Mouse (Mus musculus) leukemia stem cell, adult 10-12 weeks (primary cell): ENCODE measurements around the gene Cd248. TPM values are rescaled to one million over a fixed set of nuclear protein-coding genes. Genes with fewer than 3 reads are reported as not detected.

Source experiments
- polyA plus RNA-seq: library from polyadenylated mRNA; stranded (reverse); fragments of >175 nt; gene quantifications from 2 replicates; pipeline ENCODE4 v1.2.3, GENCODE M21; 2012; ENCODE audit warnings: low replicate concordance

The Cd248 gene
- 4.3 and 7.0 TPM in 2 replicates for polyA plus RNA-seq

GRCm38 (mm10) chr19:5067867-5068569 is at the start of gene Cd248:
Gene Cd248, plus strand, starts transcription at chr19:5068078.

GRCm38 (mm10) chr19:5023621-5024479 is 44.0 kb upstream of the Cd248 start, which contains the start of gene Slc29a2:
Gene Slc29a2, plus strand, starts transcription at chr19:5023860.

GRCm38 (mm10) chr19:5038709-5039156 is 29.1 kb upstream of the Cd248 start, which contains the start of the genes B4gat1 and AC124502.3:
Gene B4gat1, plus strand, starts transcription at chr19:5038826.
Gene AC124502.3, plus strand, starts transcription at chr19:5038891.

GRCm38 (mm10) chr19:5040862-5041523 is 26.9 kb upstream of the Cd248 start, which contains the start of gene Brms1:
Gene Brms1, plus strand, starts transcription at chr19:5041354.

GRCm38 (mm10) chr19:5050047-5050905 is 17.6 kb upstream of the Cd248 start, which contains the start of gene Rin1:
Gene Rin1, plus strand, starts transcription at chr19:5050481.

GRCm38 (mm10) chr19:5085145-5085863 is 17.4 kb downstream of the Cd248 start, which contains the start of gene Tmem151a:
Gene Tmem151a, minus strand, starts transcription at chr19:5085531.

GRCm38 (mm10) chr19:5087884-5088728 is 20.2 kb downstream of the Cd248 start, which contains the start of gene Yif1a:
Gene Yif1a, plus strand, starts transcription at chr19:5088538.

GRCm38 (mm10) chr19:5098363-5099143 is 30.7 kb downstream of the Cd248 start, which contains the start of gene Cnih2:
Gene Cnih2, minus strand, starts transcription at chr19:5098521.

GRCm38 (mm10) chr19:5106731-5107191 is 38.9 kb downstream of the Cd248 start, which contains the start of gene Rab1b:
Gene Rab1b, minus strand, starts transcription at chr19:5107072.

GRCm38 (mm10) chr19:5118384-5118698 is 50.5 kb downstream of the Cd248 start, which contains the start of gene Klc2:
Gene Klc2, minus strand, starts transcription at chr19:5118560.

Other genes starting within 250 kb of the Cd248 start
- 21.4 and 110 TPM in 2 replicates for gene Ccs, start 228.7 kb upstream of the Cd248 start, polyA plus RNA-seq
- gene Ccdc87, start 228.7 kb upstream of the Cd248 start, polyA plus RNA-seq, result not detected in 2 replicates
- gene Ctsf, start 212.9 kb upstream of the Cd248 start, polyA plus RNA-seq, result 17.8 and 31.5 TPM in 2 replicates
- 0.37 and 0.66 TPM in 2 replicates for gene Actn3, start 190.2 kb upstream of the Cd248 start, polyA plus RNA-seq
- 5.1 and 6.1 TPM in 2 replicates for gene Zdhhc24, start 189.4 kb upstream of the Cd248 start, polyA plus RNA-seq
- gene Bbs1, start 161.4 kb upstream of the Cd248 start, polyA plus RNA-seq, result 4.4 and 8.3 TPM in 2 replicates
- 49.7 and 54.1 TPM in 2 replicates for gene Dpp3, start 139.8 kb upstream of the Cd248 start, polyA plus RNA-seq
- 0.11 and 0.36 TPM in 2 replicates for gene Peli3, start 125.0 kb upstream of the Cd248 start, polyA plus RNA-seq
- gene Mrpl11, start 105.9 kb upstream of the Cd248 start, polyA plus RNA-seq, result 41.9 and 74.6 TPM in 2 replicates
- gene Npas4, start 77.8 kb upstream of the Cd248 start, polyA plus RNA-seq, result 0.14 and 0.37 TPM in 2 replicates
- gene Slc29a2, start 44.2 kb upstream of the Cd248 start, polyA plus RNA-seq, result 3.2 and 6.6 TPM in 2 replicates
- gene B4gat1, start 29.3 kb upstream of the Cd248 start, polyA plus RNA-seq, result 6.5 TPM in 2 replicates
- gene AC124502.3, start 29.2 kb upstream of the Cd248 start, polyA plus RNA-seq, result not detected in 2 replicates
- 29.9 and 97.0 TPM in 2 replicates for gene Brms1, start 26.7 kb upstream of the Cd248 start, polyA plus RNA-seq
- 0.43 and 0.90 TPM in 2 replicates for gene Rin1, start 17.6 kb upstream of the Cd248 start, polyA plus RNA-seq
- gene Tmem151a, start 17.5 kb downstream of the Cd248 start, polyA plus RNA-seq, result 0.09 and 1.3 TPM in 2 replicates
- 12.3 and 39.3 TPM in 2 replicates for gene Yif1a, start 20.5 kb downstream of the Cd248 start, polyA plus RNA-seq
- gene Cnih2, start 30.4 kb downstream of the Cd248 start, polyA plus RNA-seq, result 2.3 and 6.4 TPM in 2 replicates
- gene Rab1b, start 39.0 kb downstream of the Cd248 start, polyA plus RNA-seq, result 269 and 344 TPM in 2 replicates
- 18.0 and 32.6 TPM in 2 replicates for gene Klc2, start 50.5 kb downstream of the Cd248 start, polyA plus RNA-seq
- 116 and 125 TPM in 2 replicates for gene Pacs1, start 205.0 kb downstream of the Cd248 start, polyA plus RNA-seq
- gene Sf3b2, start 227.4 kb downstream of the Cd248 start, polyA plus RNA-seq, result 314 and 709 TPM in 2 replicates
- gene Gal3st3, start 230.3 kb downstream of the Cd248 start, polyA plus RNA-seq, result 0.16 and 0.23 TPM in 2 replicates